Mouse (Mus musculus): ENCODE results near the gene Dock9. TPM values are rescaled to one million over a fixed set of nuclear protein-coding genes. Genes with fewer than 3 reads are reported as not detected.

The Dock9 gene
- total and polyA plus RNA-seq, 3 experiments = 9.3 to 12.2 (median 10.3) TPM

DNA sequence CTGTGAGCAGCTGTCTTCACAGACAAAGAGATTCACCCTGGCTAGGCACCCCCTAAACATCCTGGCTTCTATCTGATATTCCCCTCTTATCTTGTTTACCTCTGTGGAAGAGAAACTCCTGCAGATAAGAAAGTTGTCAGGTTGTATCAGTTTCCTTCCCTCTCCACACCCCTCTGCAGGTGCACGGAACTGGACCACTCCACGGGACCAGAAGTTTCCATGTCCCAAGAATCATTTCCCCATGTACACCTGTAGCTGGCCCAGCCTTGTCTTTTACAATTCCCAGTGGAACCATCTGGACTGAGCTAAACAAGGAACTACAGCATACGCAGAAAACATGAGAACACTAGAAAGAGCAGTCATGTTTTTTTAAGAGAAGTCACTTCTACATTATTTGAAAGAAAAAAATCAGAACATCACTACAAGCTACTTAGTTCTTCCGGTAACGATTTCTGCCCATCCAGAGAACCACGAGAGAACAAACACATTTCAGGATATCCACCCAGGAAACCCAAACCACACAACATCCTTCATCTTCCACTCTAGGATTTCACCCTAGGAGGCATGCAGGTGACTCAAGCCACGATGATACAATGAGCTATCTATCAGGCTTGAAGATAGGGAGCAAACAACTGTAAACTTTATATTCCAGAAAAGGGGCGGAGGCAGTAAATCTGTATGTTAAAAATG is 101.1 kb downstream of the Dock9 start:
- peak; percentile 37 for DNase-seq (ENCODE audit: extremely low read depth)
- no peak for TF ChIP-seq MAZ (IDR thresholded peaks at IDR 0.05; ENCODE audit: low read depth, low read length)
- peak; percentile 60; the same call in 1 of the 2 replicates for TF ChIP-seq EP300 (IDR thresholded peaks at IDR 0.05; ENCODE audit: low read length)
- TF ChIP-seq TCF12 (IDR thresholded peaks at IDR 0.05; ENCODE audit: low read depth, low read length) = peak; percentile 71; the same call in 1 of the 2 replicates
- no peak for TF ChIP-seq CTCF (conservative IDR thresholded peaks at IDR 0.05 in 1 of 2, IDR thresholded peaks at IDR 0.05 in 1 of 2; ENCODE audit: low read depth in 2 of 2, low read length in 2 of 2)
- H3K79me2 ChIP-seq (replicated peaks; ENCODE audit: control insufficient read depth, extremely low read depth, insufficient read depth, poor library complexity, severe bottlenecking) = no peaks in the 10 kb centered on the region; the same call in 1 of the 2 replicates
- in situ Hi-C loops (cut with MboI; ENCODE audit: low pct_ligation_motif_present, low pct_unique_long_range_greater_than_20kb, low sequenced_read_pairs) (no loop called here), dilution Hi-C loops (cut with MboI; ENCODE audit: extremely low pct_ligation_motif_present, extremely low pct_unique_long_range_greater_than_20kb, low sequenced_read_pairs) (no loop called here)
- no peaks in the 10 kb centered on the region for H3K36me3 ChIP-seq (replicated peaks in 1 of 2; ENCODE audit: control insufficient read depth in 1 of 2, insufficient read depth in 1 of 2, low read length in 1 of 2)
- H3K27me3 ChIP-seq (replicated peaks) = no peaks in the 10 kb centered on the region
- H3K27ac ChIP-seq (ENCODE audit: insufficient read depth, low read depth) = no peak overlapping the region; the same call in 1 of the 2 replicates
- peak overlapping the region; percentile 12 for H3K9ac ChIP-seq (ENCODE audit: insufficient read depth, low read depth)
- H3K4me1 ChIP-seq (ENCODE audit: control insufficient read depth in 1 of 2, insufficient read depth in 2 of 2) = peaks cover 37 to 74% of the 10 kb centered on the region in 2 experiments
- no peaks in the 10 kb centered on the region for H3K9me3 ChIP-seq (replicated peaks; ENCODE audit: low read length)
- peak overlapping the region in 1 of 3 experiments; percentile 45 for H3K4me3 ChIP-seq (replicated peaks in 1 of 3; ENCODE audit: low read depth in 2 of 3, low read length in 2 of 3, poor library complexity in 1 of 3)
- H3K4me2 ChIP-seq (ENCODE audit: insufficient read depth, low read depth, poor library complexity, severe bottlenecking) = peak overlapping the region; percentile 53

DNA sequence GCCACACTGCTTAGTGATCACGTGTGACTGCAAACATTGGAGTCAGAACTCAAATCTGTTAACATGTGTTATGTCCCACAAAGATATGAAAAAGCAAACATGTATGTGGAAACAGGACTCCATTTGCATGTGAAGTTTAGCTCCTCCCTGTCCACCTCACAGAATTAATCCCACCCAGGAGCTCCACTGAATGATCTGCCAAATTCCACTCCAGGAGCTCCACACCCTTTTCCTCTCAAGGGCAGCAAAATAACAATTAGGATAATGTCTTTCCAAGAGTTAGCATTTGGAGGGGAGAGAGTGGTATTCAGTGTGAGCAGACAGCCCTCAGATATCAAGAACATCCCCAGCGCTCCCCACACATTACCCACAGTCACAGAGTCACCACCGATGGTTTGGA is 102.9 kb downstream of the Dock9 start:
- H3K4me3 ChIP-seq (replicated peaks in 1 of 3; ENCODE audit: low read depth in 2 of 3, low read length in 2 of 3, poor library complexity in 1 of 3) = peak overlapping the region in 1 of 3 experiments; percentile 2
- peaks cover 31 to 66% of the 10 kb centered on the region in 2 experiments for H3K4me1 ChIP-seq (ENCODE audit: control insufficient read depth in 1 of 2, insufficient read depth in 2 of 2)
- H3K36me3 ChIP-seq (replicated peaks in 1 of 2; ENCODE audit: control insufficient read depth in 1 of 2, insufficient read depth in 1 of 2, low read length in 1 of 2) = peaks cover 0 to 3% of the 10 kb centered on the region in 2 experiments
- TF ChIP-seq RCOR1 (conservative IDR thresholded peaks at IDR 0.05; ENCODE audit: low read depth, low read length) (no peak), IRF4 (IDR thresholded peaks at IDR 0.05; ENCODE audit: low read depth, low read length) (no peak), ZKSCAN1 (IDR thresholded peaks at IDR 0.05; ENCODE audit: borderline replicate concordance, low read depth, low read length) (no peak), GABPA (IDR thresholded peaks at IDR 0.05; ENCODE audit: insufficient replicate concordance, low read depth, low read length) (no peak), CHD2 (IDR thresholded peaks at IDR 0.05; ENCODE audit: low read length) (no peak), CTCF (conservative IDR thresholded peaks at IDR 0.05 in 1 of 2, IDR thresholded peaks at IDR 0.05 in 1 of 2; ENCODE audit: low read depth in 2 of 2, low read length in 2 of 2) (no peak), E2F4 (IDR thresholded peaks at IDR 0.05; ENCODE audit: insufficient replicate concordance, low read depth, low read length) (no peak), PAX5 (IDR thresholded peaks at IDR 0.05; ENCODE audit: low read length) (no peak), MEF2A (IDR thresholded peaks at IDR 0.05; ENCODE audit: borderline replicate concordance, low read depth, low read length) (no peak), RAD21 (IDR thresholded peaks at IDR 0.05; ENCODE audit: low read depth, low read length) (no peak), HCFC1 (IDR thresholded peaks at IDR 0.05; ENCODE audit: low read depth, low read length) (no peak), MXI1 (IDR thresholded peaks at IDR 0.05; ENCODE audit: low read depth, low read length) (no peak), EP300 (IDR thresholded peaks at IDR 0.05; ENCODE audit: low read length) (no peak), ZC3H11A (IDR thresholded peaks at IDR 0.05; ENCODE audit: low read depth, low read length) (no peak), KAT2A (IDR thresholded peaks at IDR 0.05; ENCODE audit: insufficient replicate concordance, low read length) (no peak), POLR2AphosphoS2 (IDR thresholded peaks at IDR 0.05; ENCODE audit: low read depth, low read length) (no peak), MYC (IDR thresholded peaks at IDR 0.05; ENCODE audit: low read depth, low read length) (no peak), JUN (IDR thresholded peaks at IDR 0.05; ENCODE audit: insufficient read depth, low read depth, low read length) (no peak), ZMIZ1 (IDR thresholded peaks at IDR 0.05; ENCODE audit: low read depth, low read length) (no peak)
- no peak overlapping the region; the same call in 1 of the 2 replicates for H3K9ac ChIP-seq (ENCODE audit: insufficient read depth, low read depth)
- H3K79me2 ChIP-seq (replicated peaks; ENCODE audit: control insufficient read depth, extremely low read depth, insufficient read depth, poor library complexity, severe bottlenecking) = no peaks in the 10 kb centered on the region; the same call in 1 of the 2 replicates
- no peaks in the 10 kb centered on the region for H3K9me3 ChIP-seq (replicated peaks; ENCODE audit: low read length)
- H3K27me3 ChIP-seq (replicated peaks) = no peaks in the 10 kb centered on the region
- H3K27ac ChIP-seq (ENCODE audit: insufficient read depth, low read depth) = peak overlapping the region; percentile 75
- in situ Hi-C loops (cut with MboI; ENCODE audit: low pct_ligation_motif_present, low pct_unique_long_range_greater_than_20kb, low sequenced_read_pairs) = no loop called here
- dilution Hi-C loops (cut with MboI; ENCODE audit: extremely low pct_ligation_motif_present, extremely low pct_unique_long_range_greater_than_20kb, low sequenced_read_pairs) = no loop called here
- H3K4me2 ChIP-seq (ENCODE audit: insufficient read depth, low read depth, poor library complexity, severe bottlenecking) = peak overlapping the region; percentile 76
- no peak for DNase-seq (ENCODE audit: extremely low read depth)

Data from CH12.LX (cell line).